Mouse (Mus musculus): Measurements from ENCODE around the gene Nap1l4.
"Not testable (repeated sequence)": the region's sequence is repeated elsewhere in the genome, so short reads cannot be mapped to it uniquely, and the experiment has no call there.

Nap1l4 gene

DNA sequence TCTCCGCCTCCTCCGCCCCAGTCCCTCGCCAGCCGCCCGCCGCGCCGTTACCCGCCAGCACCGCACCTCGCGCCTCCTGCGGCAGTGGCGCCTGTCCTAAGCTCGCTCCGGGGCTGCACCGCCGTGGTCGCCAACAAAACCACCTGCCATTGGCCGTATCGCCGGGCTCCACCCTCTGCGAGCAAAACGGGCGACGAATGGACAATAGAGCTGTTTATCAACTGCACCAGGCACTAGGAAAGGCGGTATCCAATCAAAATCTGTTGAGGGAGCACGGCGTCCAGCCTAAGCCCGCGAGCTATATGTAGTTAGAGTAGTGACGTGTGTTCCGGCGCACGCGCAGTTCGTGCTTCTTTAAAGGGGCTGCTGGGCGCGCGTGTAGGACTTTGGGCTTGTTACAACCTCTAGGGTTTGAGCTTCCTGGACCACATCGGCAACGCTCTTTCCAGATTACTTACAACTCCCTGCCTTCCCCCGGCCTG lies at the start of gene Nap1l4:
Gene Nap1l4 (minus strand): TSS at position 131 of the 482 bp plus-strand sequence.
- DNase-seq (ENCODE audit: low read depth, low spot score): peak; percentile 99

DNA sequence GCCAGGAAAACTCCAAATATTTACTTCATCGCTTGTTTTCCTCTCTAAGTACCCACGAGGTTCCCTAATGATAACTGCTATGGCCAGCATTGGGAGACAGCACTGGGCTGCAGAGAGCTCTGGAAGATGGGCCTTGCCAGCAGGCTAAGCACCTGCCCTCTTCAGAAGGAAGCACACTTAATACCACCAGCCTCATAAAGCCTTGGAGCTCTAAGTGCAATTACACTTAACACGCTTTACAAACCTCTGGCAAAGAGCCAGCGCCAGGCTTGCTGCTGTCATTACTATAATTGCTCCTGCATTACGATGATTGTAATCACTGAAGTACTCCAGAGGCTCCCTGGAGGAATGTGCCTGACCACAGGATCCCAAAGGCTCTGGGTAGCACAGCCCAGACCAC lies 46.0 kb upstream of the Nap1l4 start:
- DNase-seq (ENCODE audit: low read depth, low spot score): no peak

DNA sequence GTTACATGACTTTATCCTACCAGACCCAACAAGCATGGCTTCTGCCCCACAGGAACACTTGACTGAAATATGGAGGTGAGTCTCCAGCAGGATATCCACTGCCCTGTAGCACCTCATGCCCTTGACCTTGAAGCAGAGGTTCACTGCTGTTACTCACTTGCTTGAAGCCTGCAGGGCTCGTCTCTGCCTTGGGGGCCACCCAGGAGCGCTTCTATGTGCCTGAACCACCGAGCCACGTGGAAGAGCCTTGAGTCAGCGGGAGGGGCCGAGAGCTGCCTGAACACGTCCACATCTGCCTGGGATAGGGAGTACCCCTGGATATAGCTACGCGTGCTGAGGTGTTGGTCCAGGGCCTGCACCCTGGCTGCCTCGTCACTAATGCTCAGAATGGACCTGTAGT lies 43.3 kb upstream of the Nap1l4 start:
- DNase-seq (ENCODE audit: low read depth, low spot score): no peak

DNA sequence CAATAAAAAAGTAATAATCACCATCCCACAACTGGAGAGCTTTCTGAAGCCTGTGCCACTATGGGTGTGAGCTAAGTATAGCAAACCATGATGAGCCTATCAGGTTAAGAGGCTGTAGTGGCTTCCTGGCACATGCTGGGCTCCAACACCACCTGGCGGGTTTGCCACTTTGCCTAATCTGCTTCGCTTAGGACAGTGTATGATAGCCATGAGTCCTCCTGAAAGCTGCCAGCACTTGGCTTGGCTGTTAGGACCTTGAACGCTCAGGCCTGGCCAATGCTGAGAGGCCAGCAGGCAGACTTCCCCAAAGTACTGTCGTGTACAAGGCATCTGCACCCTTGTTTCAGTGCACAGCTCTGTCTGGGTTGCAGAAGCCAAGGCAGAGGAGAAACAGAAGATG lies 39.1 kb upstream of the Nap1l4 start:
- DNase-seq (ENCODE audit: low read depth, low spot score): no peak

DNA sequence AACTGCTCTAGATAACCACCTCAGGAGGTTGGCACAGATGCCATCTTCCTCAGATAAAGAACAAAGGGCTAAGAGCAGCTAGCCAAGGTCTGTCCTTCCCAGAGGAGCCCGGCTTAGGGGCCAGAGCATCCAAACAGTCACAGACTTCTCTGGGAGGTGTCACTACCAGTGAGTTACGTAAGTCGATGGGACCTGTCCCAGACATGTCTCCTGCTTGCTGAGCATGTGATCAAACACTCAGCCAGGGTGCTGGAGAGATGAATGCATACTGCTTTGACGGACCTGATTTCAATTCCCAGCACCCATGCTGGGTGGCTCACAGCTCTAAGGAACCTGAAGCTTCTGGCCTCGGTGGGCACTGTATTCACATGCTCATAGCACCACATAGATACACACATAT lies 38.7 kb upstream of the Nap1l4 start:
- no peak for DNase-seq (ENCODE audit: low read depth, low spot score)

DNA sequence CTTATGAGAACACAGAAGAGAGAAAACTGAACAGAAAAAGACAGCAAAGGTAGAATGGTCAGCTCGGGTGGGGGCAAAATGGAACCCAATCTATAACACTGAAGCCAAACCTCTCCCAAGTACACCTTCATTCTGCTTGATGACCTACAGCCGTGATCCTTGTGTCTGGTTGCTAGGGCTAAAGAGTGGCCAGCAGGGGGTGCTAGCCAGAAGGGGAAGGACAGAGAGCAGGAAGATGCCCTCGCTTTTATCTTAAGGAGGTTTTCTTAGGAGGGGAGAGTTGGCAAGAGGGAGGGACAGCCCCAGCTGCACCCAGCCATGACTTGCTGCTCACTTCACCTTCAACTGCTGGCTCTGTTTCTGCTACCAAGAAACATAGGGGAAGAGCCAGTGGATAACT lies 35.0 kb upstream of the Nap1l4 start:
- peak; percentile 89 for DNase-seq (ENCODE audit: low read depth, low spot score)

DNA sequence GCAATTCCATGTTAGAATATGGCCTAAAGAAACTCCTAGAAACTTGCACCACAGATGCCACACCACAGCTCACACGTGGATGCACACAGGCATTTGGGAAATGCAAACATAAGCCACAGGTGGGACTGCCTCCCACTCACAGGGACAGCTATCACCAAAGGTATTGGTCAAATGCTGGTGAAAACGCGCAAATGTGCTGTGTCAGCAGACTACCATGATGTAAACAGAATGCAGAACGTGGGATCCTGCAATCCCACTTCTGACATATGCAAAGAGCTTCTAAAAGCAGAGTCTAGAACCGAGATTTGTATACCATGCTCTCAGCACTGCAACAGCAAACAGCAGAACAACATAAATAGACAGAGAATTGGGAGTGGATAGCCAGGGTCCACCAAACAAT lies 34.1 kb upstream of the Nap1l4 start:
- no peak for DNase-seq (ENCODE audit: low read depth, low spot score)

DNA sequence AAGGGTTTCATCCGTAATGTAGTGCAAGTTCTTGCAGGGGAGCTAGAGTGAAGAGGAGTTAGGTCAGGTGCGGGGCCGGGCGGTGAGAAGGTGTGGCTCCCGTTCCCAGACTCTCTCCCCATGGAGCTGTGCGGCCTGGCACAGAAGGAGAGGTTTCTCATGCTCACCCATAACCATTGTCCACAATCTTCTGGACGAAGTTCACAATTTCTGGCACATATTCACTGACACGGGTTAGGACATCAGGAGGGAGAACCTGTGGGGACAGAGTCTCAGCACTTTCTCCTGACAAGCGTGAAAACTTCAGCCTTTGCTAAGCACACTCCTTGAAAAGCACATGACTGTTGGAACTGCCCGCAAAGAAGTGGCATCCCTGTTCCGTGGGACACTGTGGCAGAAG lies 26.8 kb upstream of the Nap1l4 start:
- DNase-seq (ENCODE audit: low read depth, low spot score): no peak

DNA sequence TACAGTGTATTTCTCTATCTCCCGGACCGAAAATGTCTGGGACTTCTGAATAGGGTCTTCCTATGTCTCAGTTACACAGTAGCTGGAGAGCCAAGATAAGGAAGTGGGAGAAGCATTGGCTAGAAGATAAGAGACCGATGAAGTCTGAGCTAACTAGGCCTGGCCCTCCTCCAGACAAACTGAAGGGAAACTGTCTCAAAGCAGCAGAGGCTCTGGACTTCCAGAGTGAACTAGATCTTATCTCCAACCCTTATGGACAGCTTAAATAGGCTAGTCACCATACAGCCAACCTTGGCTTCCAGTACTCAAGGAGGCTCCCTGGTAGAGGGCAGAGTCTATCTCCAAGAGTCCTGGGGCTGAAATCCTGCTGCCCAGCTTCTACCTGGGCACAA lies 16.7 kb upstream of the Nap1l4 start:
- no peak for DNase-seq (ENCODE audit: low read depth, low spot score)

DNA sequence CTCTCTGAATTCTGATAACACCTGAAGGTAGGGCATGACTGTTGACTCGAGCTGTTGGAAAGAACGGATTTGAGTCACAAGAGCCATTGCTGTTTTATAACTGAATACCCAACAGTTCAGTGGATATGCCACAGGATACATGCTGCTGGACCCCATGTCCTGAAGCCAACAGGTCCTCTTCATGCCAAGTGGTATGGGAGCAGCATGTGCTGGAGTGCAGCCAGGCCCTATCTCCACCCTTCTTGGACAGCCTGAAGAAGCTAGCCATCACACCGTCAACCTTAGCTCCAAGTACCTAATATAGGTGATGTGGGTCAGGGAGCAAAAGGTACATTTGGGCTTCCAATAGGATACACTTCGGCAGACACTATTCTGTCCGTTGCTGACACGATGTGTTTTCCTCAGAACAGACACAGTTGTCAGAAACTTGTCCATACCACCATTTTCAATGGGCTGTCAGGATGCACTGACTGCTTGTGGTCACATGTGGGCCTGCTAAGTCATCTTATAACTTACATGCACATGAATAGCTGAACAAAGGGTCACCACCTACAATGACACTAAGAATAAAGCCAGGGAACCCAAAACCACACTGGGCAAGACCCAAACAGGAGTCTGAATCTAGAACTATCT lies 16.2 kb upstream of the Nap1l4 start:
- no peak for DNase-seq (ENCODE audit: low read depth, low spot score)

DNA sequence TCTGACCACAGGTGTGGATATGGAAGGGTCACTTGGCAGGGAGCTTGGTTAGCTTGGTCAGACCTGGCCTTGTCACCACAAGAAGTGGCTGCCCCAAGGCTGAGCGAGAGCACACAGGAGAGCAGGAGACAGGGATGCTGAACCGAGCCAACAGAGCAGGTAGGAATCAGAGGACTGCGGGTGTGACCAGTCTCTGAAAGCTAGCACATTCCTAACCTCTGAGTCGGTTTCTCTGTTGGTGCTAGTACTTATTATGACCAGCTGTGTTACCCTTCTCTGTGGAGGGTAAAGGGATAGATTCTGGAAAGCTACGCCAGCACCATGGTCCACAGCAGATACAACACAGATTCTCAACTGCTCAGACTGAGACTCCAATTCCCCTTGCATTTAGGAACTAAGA lies 14.9 kb upstream of the Nap1l4 start:
- no peak for DNase-seq (ENCODE audit: low read depth, low spot score)

DNA sequence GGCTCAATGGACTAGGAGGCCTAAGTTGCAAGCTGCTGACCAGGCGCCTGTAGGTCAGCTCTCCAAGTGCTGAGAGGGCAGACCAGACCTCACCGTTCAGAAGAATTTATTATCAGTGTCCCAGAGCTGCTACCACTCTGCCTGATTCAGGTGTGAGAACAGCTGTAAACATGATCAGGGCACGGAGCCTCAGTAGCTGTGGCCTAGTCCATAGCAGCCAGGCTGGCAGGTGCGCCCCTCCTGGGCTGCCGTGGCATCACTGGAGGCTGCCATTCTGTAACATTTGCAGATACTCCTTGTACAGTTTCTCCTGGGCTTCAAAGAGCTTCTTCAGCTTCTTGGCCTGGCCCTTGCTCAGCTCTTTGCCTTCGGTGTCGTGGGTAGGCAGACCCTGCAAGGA lies 8.7 kb upstream of the Nap1l4 start:
- DNase-seq (ENCODE audit: low read depth, low spot score): no peak

DNA sequence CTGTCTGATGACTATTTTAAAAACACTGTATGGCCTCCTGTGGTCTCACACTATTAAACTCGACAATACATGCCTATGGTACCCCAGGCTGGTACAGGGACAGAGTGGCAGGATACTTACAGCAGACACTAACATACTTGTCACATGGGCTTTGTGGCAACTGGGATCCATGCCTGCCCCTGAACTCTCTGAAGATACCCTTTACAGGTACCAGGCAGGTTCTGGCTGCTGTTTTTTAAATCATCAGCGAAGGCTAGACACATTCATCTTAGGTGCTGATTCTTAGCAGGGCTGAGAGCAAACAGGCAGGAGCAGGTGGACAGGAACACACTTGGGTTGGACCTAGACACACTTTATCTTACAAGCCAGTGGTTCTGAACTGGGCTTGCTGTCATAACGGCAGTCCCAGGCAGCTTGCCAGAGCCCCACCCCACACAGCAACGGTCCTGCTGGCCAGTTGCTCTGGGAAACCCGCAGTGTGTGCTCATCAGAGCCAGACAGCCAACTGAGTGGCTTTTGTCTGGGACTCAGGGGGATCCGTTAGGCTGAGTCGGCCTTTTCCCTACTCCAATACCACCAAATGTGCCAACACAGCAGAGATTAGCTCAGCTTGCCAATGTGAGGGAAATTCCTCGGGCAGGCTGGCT lies 8.2 kb upstream of the Nap1l4 start:
- DNase-seq (ENCODE audit: low read depth, low spot score): no peak

DNA sequence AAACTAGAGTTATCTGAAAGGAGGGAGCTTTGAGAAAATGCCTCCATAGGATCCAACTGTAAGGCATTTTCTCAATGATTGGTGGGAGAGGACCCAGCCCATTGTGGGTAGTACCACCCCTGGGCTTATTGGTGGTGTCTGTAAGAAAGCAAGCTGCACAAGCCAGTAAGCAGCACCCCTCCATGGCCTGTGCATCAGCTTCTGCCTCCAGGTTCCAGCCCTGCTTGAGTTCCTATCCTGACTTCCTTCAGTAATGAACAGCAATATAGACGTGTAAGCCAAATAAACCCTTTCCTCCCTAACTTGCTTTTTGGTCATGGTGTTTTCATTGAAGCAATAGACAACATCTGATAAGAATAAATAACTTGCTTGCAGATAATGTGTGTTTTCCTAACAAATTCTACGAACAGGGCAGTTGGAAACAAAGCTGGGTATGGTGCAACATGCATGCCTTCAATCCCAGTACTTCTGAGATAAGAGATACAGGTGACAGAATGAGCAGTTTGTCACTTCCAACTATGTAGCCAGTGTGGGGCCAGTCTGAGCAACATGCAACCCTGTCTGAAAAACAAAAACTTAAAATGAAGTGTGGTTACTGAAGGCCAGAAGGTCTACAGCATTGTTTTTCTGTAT lies 798 bp upstream of the Nap1l4 start:
- DNase-seq (ENCODE audit: low read depth, low spot score): no peak

DNA sequence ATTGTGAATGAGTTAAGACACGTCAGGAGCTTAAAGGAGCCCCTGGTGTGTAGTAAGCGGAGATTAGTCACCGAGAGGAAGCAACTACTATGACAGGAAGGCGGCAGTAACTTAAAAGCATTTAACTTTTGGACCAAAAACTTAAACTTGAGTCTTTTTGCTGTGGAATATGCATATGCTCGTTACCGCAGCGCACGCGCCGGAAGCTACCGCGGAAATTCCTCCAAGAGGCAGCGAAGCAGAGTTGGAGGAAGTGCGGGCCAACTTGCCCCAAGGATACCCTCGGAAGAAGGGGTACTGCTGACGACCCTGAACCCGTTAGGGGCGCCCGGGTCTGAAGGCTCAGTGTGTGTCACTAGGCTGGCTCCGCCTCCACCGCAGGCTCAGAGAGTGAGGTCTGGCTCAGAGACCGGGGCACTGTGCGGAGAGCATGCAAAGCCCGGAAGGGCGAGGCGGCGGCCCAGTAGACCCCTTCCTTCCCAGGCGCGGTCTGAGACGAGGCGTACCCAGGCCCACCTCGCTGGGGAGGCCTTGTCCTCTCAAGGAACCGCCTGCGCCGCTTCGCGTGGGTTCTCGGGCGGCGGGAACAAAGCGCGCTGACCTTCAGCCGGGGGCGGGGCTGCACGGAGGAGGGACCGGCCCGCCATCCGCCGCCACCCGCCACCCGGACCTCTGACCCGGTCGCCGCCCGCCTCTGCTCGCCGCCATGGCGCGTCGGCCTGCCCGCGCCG lies 510 bp downstream of the Nap1l4 start:
- peak; percentile 84 for DNase-seq (ENCODE audit: low read depth, low spot score)

DNA sequence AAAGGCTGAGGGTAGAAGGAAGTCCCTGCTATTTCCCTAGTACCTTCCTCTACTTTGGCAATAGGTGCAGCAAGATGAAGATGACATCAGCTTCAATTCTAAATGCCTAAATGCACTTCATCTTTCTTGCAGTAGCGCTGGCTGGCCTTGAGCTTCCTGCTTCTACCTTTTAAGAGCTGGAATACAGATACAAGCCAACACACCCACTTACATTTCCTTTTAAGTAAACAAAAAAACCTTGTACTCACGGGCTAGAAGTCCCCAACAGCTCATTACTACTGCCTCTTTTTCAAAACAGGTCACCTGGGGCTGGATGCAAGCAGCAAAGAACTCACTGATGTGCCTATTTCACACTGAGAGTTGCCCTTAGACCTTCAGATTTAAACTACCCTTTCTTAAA lies 2.4 kb downstream of the Nap1l4 start:
- DNase-seq (ENCODE audit: low read depth, low spot score): peak; percentile 49

DNA sequence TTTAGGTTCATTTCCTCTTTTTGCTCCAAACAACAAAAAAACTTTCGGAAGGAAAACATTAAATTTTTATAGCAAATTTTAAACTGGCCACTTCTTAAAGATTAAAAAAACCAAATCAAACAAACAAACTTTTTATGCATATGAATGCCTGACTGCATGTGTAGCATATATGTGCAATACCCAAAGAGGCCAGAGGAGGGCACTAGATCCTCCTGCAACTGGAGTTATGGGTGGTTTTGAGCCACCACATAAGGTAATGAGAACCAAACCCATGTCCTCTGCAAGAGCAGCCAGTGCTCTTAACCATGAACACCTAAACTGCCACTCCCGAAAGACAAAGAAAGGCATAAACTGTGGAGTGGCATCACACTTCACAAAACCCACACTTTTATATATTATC lies 4.5 kb downstream of the Nap1l4 start:
- DNase-seq (ENCODE audit: low read depth, low spot score): peak; percentile 76

DNA sequence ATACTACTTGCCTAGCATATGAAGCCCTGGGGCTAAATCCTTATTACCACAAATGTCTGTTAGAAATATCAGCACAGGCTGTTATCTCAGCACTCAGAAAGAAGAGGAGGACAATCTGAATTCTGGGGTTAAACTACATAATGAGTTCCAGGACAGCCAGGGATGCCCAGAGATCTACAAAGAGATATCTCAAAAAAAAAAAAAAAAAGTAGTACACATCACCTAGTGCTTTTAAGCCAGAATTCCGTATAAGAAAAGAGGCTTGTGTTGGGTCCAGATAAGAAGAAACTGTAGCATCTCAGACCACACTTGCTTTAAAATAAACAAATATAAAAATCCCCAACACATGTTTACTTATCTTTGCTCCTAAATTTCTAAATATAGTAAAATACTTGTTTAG lies 10.2 kb downstream of the Nap1l4 start:
- DNase-seq (ENCODE audit: low read depth, low spot score): no peak

DNA sequence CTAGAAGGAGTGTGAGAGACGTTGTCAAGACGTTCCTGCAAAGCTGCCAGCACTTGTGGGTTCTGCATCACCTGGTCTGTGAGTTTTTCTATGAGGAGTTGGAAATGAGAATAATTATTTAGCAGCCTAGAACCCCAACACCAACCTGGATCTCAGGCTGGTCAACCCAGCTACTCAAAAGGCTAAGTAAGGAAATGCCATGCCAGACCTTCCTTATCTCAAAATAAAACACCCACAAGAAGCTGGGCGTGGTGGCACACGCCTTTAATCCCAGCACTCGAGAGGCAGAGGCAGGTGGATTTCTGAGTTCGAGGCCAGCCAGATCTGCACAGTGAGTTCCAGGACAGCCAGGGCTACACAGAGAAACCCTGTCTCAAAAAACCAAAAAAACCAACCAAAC lies 10.7 kb downstream of the Nap1l4 start:
- DNase-seq (ENCODE audit: low read depth, low spot score): not testable (repeated sequence)

DNA sequence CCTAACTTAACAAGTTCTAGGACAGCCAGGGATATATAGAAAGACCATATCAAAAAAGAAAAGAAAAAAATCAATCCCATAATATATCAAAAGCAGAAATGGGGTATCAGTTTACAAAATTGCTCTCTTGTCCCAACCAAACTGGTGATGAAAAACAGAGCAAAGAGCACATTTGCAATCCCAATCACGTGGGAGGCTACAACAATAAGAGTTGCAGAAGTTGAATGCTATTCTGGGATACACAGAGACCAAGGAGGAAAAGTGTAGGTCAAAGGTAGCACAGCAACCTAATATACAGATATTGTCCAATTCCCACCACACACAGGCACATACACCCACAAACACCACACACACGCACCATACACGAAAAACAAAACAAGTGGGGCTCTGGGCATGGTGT lies 12.7 kb downstream of the Nap1l4 start:
- DNase-seq (ENCODE audit: low read depth, low spot score): no peak

DNA sequence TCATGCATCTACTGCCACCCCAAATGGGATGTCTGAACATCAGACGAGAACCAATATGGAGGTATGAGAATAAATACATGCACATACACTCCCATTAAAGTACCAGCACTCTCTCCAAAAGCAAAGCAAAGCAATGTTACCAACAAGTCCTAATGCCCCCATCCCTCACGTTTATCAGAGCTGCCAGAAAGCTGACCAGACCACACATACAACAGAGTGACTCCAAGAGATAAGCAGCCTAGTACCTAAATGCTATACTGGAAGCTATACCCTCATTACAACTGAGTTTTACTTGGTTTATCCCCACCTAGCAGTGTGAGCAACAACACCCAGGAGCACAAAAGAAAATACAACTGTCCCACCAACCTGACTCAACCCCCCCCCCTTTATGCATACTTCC lies 15.6 kb downstream of the Nap1l4 start:
- no peak for DNase-seq (ENCODE audit: low read depth, low spot score)

DNA sequence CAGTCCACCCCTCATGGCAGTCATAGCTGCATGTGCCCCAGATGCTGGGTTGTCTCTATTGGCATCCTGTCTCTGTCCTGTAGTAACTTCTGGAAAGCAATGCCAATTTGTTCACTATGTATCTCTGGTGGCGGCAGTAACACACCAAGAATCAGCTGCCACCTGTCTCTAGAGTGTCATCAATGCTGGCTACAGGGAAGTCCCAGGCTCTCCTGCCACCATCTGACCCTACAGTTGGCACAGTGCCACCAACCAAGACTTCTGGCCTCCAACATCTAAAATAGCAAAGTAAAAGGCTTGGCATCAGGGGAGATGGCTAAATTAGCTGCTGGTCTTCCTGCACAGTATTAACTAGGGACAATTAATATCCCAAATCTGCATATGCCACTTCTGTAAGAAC lies 16.5 kb downstream of the Nap1l4 start:
- no peak for DNase-seq (ENCODE audit: low read depth, low spot score)

DNA sequence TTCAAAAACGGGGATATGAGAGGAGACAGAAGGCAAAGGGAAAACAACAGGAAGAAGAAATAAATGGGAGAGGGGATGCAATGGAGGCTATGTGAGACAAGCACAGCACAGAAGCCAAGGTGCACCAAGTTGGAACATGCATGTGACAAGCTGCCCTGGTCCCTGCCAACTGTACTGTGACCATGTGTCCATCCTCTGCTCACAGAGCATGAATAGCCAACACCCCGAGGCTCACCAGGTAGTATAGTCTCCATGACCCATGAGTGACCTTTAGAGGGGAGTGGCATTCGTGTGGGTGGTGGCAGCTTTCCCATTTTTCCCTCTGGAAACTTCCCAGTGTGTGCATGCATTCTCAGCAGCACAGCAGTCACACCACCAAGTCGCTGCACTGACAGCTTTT lies 29.6 kb downstream of the Nap1l4 start:
- DNase-seq (ENCODE audit: low read depth, low spot score): no peak

All from CD4-positive, CD25-positive, alpha-beta regulatory T cell, adult 2 months (primary cell).